Mouse (Mus musculus): ENCODE data around the gene Baiap2. TPM values are rescaled to one million over a fixed set of nuclear protein-coding genes. Genes with fewer than 3 reads are reported as not detected.

Gene Baiap2
- polyA plus RNA-seq (2012), result 70.3 and 77.6 TPM in 2 replicates

DNA sequence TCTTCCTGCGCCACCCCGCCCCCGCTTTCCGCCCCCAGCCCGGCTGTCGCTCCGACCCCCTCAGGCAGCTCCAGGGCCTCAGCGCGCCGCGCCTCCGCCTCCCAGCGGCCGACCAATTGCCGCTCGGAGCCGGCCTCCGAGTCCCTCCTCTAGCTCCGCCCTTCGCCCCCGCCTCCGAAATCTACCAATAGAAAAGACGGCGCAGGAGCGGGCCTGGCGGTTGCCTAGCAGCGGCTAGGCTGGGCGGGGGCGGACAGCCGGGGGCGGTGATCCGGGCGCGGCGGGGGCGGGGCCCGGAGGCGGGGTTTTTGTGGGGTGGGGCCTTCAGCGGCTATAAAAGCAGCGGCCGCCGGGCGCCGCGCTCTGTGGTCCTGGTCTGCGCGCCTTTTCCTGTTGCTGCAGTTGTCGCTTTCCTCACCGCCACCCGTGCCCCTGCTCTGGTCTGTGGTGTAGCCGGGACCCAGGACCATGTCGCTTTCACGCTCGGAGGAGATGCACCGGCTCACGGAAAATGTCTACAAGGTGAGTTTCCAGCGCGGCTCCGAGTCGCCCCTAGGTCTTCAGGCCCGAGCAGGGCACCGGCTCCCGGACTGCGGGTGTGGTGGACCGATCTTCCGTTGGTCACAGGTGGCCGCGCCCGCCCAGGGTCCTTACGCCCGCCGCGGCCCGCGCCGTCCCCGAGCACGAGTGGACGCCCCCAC, at the start of gene Baiap2:
TSS of gene Baiap2 (plus strand) at position 37 of the 701 bp plus-strand sequence.

DNA sequence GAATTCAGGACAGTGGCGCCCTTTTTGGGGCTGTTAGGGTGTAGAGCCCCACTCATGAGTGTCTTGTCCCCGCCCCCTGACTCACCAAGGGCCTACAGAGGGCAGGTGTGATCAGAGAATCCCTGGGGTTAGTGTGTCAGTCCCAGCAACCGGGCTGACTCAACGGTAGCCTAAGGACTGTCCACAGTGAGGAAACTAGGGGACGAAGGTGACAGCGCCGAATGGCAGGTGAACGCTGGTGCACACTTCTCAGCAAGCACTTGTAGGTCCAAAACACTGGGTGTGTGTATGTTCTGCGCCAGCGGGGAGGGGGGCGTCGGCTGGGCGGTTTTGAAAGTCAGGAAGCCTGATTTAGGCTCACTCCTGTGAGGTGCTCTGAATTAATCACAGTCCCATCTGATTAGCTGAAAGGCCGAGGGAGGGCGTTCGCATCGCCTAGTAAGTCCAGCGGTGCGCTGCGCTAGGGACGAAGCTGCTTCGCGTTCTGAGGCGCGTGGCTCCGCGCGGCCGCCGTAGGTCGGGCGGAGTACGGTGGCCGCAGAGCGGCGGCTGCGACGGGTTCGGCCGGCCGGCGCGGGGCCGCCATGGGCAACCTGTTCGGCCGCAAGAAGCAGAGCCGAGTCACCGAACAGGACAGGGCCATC, 29.1 kb upstream of the Baiap2 start, which contains the start of gene Chmp6:
TSS of gene Chmp6 (plus strand) at position 151 of the 644 bp plus-strand sequence.

DNA sequence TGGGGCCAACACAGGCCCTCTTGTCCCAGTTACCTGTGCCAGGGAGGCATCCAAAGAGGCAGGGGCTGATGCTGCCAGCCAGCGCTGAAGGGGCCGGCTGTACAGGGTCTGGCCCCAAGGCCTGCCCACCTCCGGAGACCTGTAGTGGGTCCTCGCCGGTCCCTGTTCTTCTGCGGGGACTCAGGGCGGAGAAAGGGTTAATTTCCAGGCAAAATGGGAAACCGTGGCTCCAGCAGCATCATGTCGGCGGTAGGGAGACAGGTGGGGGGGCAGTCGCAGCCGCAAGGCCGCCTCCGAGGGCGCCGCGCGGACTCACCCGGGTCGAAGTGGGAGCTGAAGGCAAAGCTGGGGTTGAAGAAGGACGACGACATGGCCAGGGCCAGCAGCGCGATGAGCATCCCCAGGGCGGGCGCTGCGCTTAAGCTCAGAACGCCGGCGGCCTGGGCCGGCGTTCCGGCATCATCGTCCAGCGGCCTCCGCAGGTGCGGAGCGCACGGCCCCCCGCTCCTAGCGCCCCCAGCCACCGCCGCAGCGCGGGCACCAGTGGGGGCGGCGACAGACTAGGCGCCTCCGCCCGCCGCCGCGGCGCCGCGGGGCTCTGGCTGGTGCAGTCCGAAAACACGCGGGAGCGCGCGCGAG, 104.1 kb downstream of the Baiap2 start, which contains the start of gene Aatk:
TSS of gene Aatk (minus strand) at position 615 of the 639 bp plus-strand sequence.

Other genes with a start within 250 kb of the Baiap2 start
- gene Chmp6, start 29.3 kb upstream of the Baiap2 start, polyA plus RNA-seq (2012), result 59.2 and 83.5 TPM in 2 replicates
- gene Aatk, start 104.4 kb downstream of the Baiap2 start, polyA plus RNA-seq (2012), result 10.1 and 24.2 TPM in 2 replicates
- 35.0 and 58.1 TPM in 2 replicates for gene Cep131, start 144.1 kb downstream of the Baiap2 start, polyA plus RNA-seq (2012)
- 28.5 and 28.8 TPM in 2 replicates for gene Tepsin, start 156.0 kb downstream of the Baiap2 start, polyA plus RNA-seq (2012)
- gene Ndufaf8, start 156.2 kb downstream of the Baiap2 start, polyA plus RNA-seq (2012), result 86.0 and 106 TPM in 2 replicates
- 133 and 176 TPM in 2 replicates for gene Slc38a10, start 208.6 kb downstream of the Baiap2 start, polyA plus RNA-seq (2012)

All from megakaryocyte-erythroid progenitor cell, adult 5 weeks (primary cell).